Mouse (Mus musculus) heart, adult 2 months (tissue): ENCODE measurements at regions not wholly inside any gene's neighbourhood (a gene's known extent, or its start where the extent isn't known, plus 50 kb on each side); places are given as distances from the start of the nearest gene placed in this dataset.

Source experiments
- DNase-seq, 2 experiments: peaks; one replicate each; pipeline ENCODE4 v3.0.0; 2021
- H3K27ac ChIP-seq: fragments of 200-600 bp; 2 replicates; pipeline ENCODE4 v1.8.1; 2022
- H3K27me3 ChIP-seq: fragments of 200-500 bp; 2 replicates; pipeline ENCODE4 v1.6.1; 2012; ENCODE audit warnings: mild to moderate bottlenecking, low read length, inconsistent platforms, mixed read lengths; ENCODE audit not compliant: control insufficient read depth, insufficient read depth
- H3K36me3 ChIP-seq: fragments of 200-500 bp; 2 replicates; pipeline ENCODE4 v1.6.1; 2012; ENCODE audit warnings: low read length, inconsistent platforms; ENCODE audit not compliant: control insufficient read depth, insufficient read depth
- H3K4me1 ChIP-seq: fragments of 200-500 bp; 2 replicates; pipeline ENCODE4 v1.6.1; 2011; ENCODE audit warnings: low read length; ENCODE audit not compliant: control insufficient read depth, insufficient read depth
- H3K4me3 ChIP-seq: fragments of 200-600 bp; 2 replicates; pipeline ENCODE4 v1.8.1; 2022
- H3K79me2 ChIP-seq: fragments of 200-500 bp; replicated peaks from 2 replicates; pipeline ENCODE4 v1.6.1; 2012; ENCODE audit warnings: mild to moderate bottlenecking, inconsistent platforms, low read length, moderate library complexity, mixed read lengths; ENCODE audit not compliant: control insufficient read depth, insufficient read depth
- H3K9ac ChIP-seq: fragments of 200-500 bp; 2 replicates; pipeline ENCODE4 v1.6.1; 2012; ENCODE audit warnings: low read depth, mild to moderate bottlenecking, control low read depth, inconsistent platforms, low read length, mixed read lengths
- CTCF ChIP-seq: fragments of 200-600 bp; IDR thresholded peaks from 2 replicates; pipeline ENCODE4 v1.8.1; 2022; ENCODE audit warnings: antibody characterized with exemption, mild to moderate bottlenecking, moderate library complexity
- EP300 ChIP-seq: fragments of 200-500 bp; IDR thresholded peaks from 2 replicates; pipeline ENCODE4 v1.6.1; 2011; ENCODE audit warnings: low read depth, low read length, control low read depth; ENCODE audit not compliant: insufficient read depth
- POLR2A ChIP-seq: fragments of 200-500 bp; IDR thresholded peaks from 2 replicates; pipeline ENCODE4 v1.6.1; 2011; ENCODE audit warnings: mild to moderate bottlenecking, low read depth, low read length, control low read depth; ENCODE audit not compliant: insufficient read depth
- WGBS: fragments of 180-500 bp; shearing (Covaris S2); methylation state at CpG from one replicate; pipeline ENCODE4 v1.1.7; 2018; 5-methylcytosine and 5-hydroxymethylcytosine counted together
- intact Hi-C: fragments of 180-260 bp; cut with DNase I; formaldehyde crosslinking; loops from one replicate; pipeline ENCODE4 v1.15.1; 2025

DNA sequence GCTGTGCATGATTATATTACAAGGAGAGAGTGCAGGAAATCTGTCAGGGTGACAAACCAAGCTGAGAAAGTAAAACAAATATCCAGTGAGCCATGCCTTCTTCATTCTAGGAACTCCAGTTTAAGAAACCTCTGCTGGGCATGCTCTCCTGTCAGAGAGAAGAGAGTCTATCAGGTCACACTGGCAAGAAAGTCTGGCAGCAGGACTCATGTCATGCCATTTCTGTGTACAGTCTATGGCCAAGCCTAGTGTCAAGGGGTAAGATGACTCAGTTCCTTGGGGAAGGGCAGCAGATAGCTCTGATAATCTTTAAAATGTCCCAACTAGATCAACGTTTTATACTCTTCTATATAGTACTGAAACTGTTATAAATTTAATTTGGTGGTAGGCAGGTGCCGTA lies 128.0 kb upstream of the Npvf start:
- Histone ChIP-seq H3K4me3 (no peak overlapping the region), H3K79me2 (no peaks in the 10 kb centered on the region), H3K4me1 (no peaks in the 10 kb centered on the region), H3K27ac (no peak overlapping the region), H3K27me3 (no peaks in the 10 kb centered on the region), H3K9ac (no peak overlapping the region), H3K36me3 (no peaks in the 10 kb centered on the region)
- TF ChIP-seq POLR2A, result no peak
- no peak for TF ChIP-seq CTCF
- 64% methylated on average over 2 of the region's 2 CpGs for WGBS
- DNase-seq, result no peak
- intact Hi-C loops, result no loop called here

DNA sequence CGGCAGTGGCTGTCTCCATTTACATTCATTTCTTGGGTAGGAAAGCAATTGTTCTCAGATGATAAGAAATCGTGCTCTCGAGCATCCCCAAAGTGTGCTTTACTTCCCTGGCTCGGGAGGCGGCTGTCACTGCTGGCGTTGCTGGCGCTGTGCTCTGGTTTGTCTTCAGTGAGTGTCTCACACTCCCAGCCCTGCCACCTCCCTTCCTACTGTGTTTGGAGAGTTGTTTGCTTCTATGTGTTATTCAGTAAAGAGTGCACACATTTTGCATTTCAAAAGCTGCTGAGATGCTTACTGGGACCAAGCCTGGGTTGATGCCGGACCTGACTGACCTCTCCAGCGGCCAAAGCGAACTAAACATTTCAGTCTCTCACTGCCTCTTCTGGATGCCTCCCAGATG lies 129.3 kb upstream of the Npvf start:
- no peak for TF ChIP-seq CTCF
- no peak for TF ChIP-seq POLR2A
- no peak for TF ChIP-seq EP300
- WGBS, result 47% methylated on average over 10 of the region's 10 CpGs
- no peaks in the 10 kb centered on the region for H3K4me1 ChIP-seq
- H3K27me3 ChIP-seq, result no peaks in the 10 kb centered on the region
- no peak for DNase-seq
- no peaks in the 10 kb centered on the region for H3K36me3 ChIP-seq
- no peaks in the 10 kb centered on the region for H3K79me2 ChIP-seq
- no peak overlapping the region for H3K9ac ChIP-seq
- H3K4me3 ChIP-seq, result no peak overlapping the region
- intact Hi-C loops, result no loop called here
- no peak overlapping the region for H3K27ac ChIP-seq

DNA sequence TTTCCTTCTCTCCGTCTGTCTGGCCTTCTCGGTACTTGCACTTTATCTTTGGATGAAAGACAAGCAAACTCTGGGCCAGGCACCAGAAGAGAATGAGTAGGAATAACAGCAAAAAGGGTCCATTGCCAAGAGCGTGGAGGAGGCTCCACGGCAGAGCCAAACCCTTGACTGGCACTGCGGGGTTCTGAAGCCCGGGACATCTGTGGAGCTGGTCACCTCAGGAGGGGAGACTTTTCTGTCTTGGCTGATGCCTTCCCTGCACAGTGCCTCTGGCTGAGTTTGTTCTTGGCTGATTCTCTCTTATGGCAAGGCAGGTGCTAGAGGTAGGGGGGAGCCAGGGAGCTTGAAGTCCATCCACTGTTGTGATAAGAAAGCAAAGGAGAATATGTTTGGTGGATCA lies 130.1 kb upstream of the Npvf start:
- H3K27me3 ChIP-seq, result no peaks in the 10 kb centered on the region
- no peaks in the 10 kb centered on the region for H3K4me1 ChIP-seq
- no peak overlapping the region for H3K9ac ChIP-seq
- H3K79me2 ChIP-seq, result no peaks in the 10 kb centered on the region
- peak in 1 of 2 experiments; percentile 12 for DNase-seq
- no peak overlapping the region for H3K4me3 ChIP-seq
- H3K36me3 ChIP-seq, result no peaks in the 10 kb centered on the region
- no peak overlapping the region for H3K27ac ChIP-seq
- WGBS, result 69% methylated on average over 6 of the region's 6 CpGs
- no peak for TF ChIP-seq CTCF
- TF ChIP-seq POLR2A, result no peak
- no peak for TF ChIP-seq EP300
- intact Hi-C loops, result no loop called here

DNA sequence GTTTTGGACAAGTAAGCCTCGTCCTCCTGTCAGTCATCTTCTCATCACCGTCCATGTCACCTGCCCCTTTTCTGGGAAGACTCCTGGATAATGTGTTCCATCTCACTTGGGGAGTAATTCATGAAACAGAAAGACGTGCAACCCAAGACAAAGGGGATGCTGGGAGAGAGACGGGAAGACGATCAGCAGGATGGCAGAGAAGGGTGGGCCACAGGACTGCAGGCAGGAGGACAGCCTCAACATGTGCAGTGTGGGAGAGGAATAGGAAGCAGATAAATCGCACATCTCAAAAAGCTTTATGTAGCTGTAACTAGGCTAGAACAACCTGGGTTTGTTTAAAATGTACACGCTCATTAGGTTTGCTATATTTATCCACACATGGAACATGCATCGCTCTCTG lies 133.4 kb upstream of the Npvf start:
- H3K4me3 ChIP-seq, result no peak overlapping the region
- no peaks in the 10 kb centered on the region for H3K79me2 ChIP-seq
- no peaks in the 10 kb centered on the region for H3K4me1 ChIP-seq
- H3K27me3 ChIP-seq, result no peaks in the 10 kb centered on the region
- intact Hi-C loops, result no loop called here
- no peak overlapping the region for H3K9ac ChIP-seq
- DNase-seq, result no peak
- no peak overlapping the region for H3K27ac ChIP-seq
- no peaks in the 10 kb centered on the region for H3K36me3 ChIP-seq
- 88% methylated on average over 8 of the region's 8 CpGs for WGBS
- TF ChIP-seq POLR2A (no peak), EP300 (no peak), CTCF (no peak)

DNA sequence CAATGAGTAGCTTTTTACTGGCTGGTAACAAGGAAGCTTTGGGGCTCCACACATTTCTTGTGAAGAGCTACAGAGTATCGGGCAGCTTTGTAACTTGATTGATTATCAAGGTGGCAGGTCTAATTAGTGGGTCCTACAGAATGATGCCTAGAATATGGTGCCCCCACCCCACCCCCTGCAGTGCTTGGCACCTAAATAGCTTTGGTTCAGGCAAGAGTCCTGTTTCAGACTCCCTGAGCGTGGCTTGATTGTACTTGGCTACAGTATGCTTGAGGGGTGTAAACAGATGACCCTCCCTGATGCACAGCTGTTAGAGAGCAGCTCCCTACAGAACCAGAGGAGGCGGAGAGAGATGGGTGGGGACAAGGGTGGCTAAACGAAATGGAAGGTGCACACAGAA lies 145.7 kb upstream of the Npvf start:
- H3K36me3 ChIP-seq, result no peaks in the 10 kb centered on the region
- no peaks in the 10 kb centered on the region for H3K79me2 ChIP-seq
- no peaks in the 10 kb centered on the region for H3K4me1 ChIP-seq
- 74% methylated on average over 4 of the region's 4 CpGs for WGBS
- intact Hi-C loops, result loop anchor here (10.0 kb wide), 1 partner anchor 235 kb away; no protein-coding TSS in a partner anchor
- no peaks in the 10 kb centered on the region for H3K27me3 ChIP-seq
- no peak overlapping the region for H3K4me3 ChIP-seq
- no peak overlapping the region for H3K9ac ChIP-seq
- no peak for TF ChIP-seq POLR2A
- no peak for TF ChIP-seq EP300
- no peak for TF ChIP-seq CTCF
- H3K27ac ChIP-seq, result no peak overlapping the region
- no peak for DNase-seq

DNA sequence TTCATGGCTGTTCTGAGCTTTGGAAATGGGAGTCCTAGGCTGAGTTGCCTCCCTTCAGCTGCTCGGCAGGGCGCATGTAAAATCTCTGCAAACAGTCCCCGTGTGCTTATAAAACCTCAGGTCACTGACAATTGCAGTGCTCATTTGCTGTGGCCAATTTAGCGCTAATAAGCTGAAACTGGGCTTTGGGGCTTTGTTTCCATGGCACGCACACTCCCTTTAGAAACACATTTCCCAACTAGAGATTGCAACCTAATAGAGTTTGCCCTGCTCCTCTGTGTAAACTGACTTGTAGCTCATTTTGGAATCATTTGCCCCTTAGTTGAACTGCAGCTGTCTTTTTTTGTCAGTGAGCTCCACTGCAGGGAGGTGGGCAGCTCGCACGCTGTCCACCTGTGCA lies 148.7 kb upstream of the Npvf start:
- Histone ChIP-seq H3K27ac (no peak overlapping the region), H3K4me3 (no peak overlapping the region), H3K36me3 (no peaks in the 10 kb centered on the region), H3K79me2 (no peaks in the 10 kb centered on the region), H3K4me1 (no peaks in the 10 kb centered on the region; the same call in 1 of the 2 replicates), H3K27me3 (no peaks in the 10 kb centered on the region), H3K9ac (no peak overlapping the region)
- intact Hi-C loops, result loop anchor here (10.0 kb wide), 1 partner anchor 232 kb away; no protein-coding TSS in a partner anchor
- TF ChIP-seq EP300 (no peak), POLR2A (no peak), CTCF (no peak)
- DNase-seq, result no peak
- WGBS, result 88% methylated on average over 7 of the region's 7 CpGs
